Mouse (Mus musculus) liver, postnatal 0 days (tissue): Measurements from ENCODE around the gene St8sia1. TPM values are rescaled to one million over a fixed set of nuclear protein-coding genes. Genes with fewer than 3 reads are reported as not detected.

Experiments
- ATAC-seq: fragments of 200-750 bp; cut with Nextera tagmentation; 2 replicates; pipeline ENCODE4 v1.8.0; 2017; ENCODE audit warnings: mild to moderate bottlenecking, moderate library complexity
- DNase-seq: peaks from one replicate; pipeline ENCODE4 v3.0.0-alpha.2; 2016
- H3K27ac ChIP-seq: fragments of 300-500 bp; sonication (generic); 2 replicates; pipeline ENCODE4 v1.5.1; 2014; ENCODE audit warnings: antibody characterized with exemption, moderate library complexity, mild to moderate bottlenecking, low read depth
- H3K27me3 ChIP-seq: fragments of 300-500 bp; sonication (generic); 2 replicates; pipeline ENCODE4 v1.6.1; 2014; ENCODE audit warnings: low read length, control low read depth, mixed read lengths; ENCODE audit not compliant: insufficient read depth
- H3K36me3 ChIP-seq: fragments of 300-500 bp; sonication (generic); replicated peaks from 2 replicates; pipeline ENCODE4 v1.6.1; 2014; ENCODE audit warnings: mild to moderate bottlenecking, control low read depth, low read length, moderate library complexity, mixed read lengths; ENCODE audit not compliant: insufficient read depth
- H3K4me1 ChIP-seq: fragments of 300-500 bp; sonication (generic); 2 replicates; pipeline ENCODE4 v1.6.1; 2014; ENCODE audit warnings: antibody characterized with exemption, mild to moderate bottlenecking, control low read depth; ENCODE audit not compliant: insufficient read depth
- H3K4me2 ChIP-seq: fragments of 300-500 bp; sonication (generic); 2 replicates; pipeline ENCODE4 v1.6.1; 2014; ENCODE audit warnings: low read depth, mild to moderate bottlenecking, low read length, moderate library complexity, mixed read lengths
- H3K4me3 ChIP-seq: fragments of 300-500 bp; sonication (generic); 2 replicates; pipeline ENCODE4 v1.5.1; 2014; ENCODE audit warnings: low read depth, low read length
- H3K9ac ChIP-seq: fragments of 300-500 bp; sonication (generic); replicated peaks from 2 replicates; pipeline ENCODE4 v1.6.1; 2014; ENCODE audit warnings: mild to moderate bottlenecking, moderate library complexity
- H3K9me3 ChIP-seq: fragments of 300-500 bp; sonication (generic); 2 replicates; pipeline ENCODE4 v1.6.1; 2016; ENCODE audit warnings: mild to moderate bottlenecking, control low read depth, low read length, mixed read lengths
- CTCF ChIP-seq: sonication (generic); IDR thresholded peaks from 2 replicates; pipeline ENCODE4 v1.5.1; 2016; ENCODE audit warnings: antibody characterized with exemption, low read depth
- EP300 ChIP-seq: IDR thresholded peaks from 2 replicates; pipeline ENCODE4 v1.6.1; 2016; ENCODE audit warnings: antibody characterized with exemption, low read depth, mild to moderate bottlenecking
- WGBS: fragments of 180-500 bp; shearing (Covaris S2); extraction: QIAGEN DNeasy Blood & Tissue Kit; methylation state at CpG from one replicate; pipeline ENCODE4 v1.1.7; 2014; ENCODE audit not compliant: insufficient replicate concordance; 5-methylcytosine and 5-hydroxymethylcytosine counted together
- polyA plus RNA-seq: library from polyadenylated mRNA; unstranded; fragments of >200 nt; fragmentation: Nextera tagmentation; extraction: Ambion mirVana; gene quantifications from 2 replicates; pipeline ENCODE4 v1.2.1, GENCODE M21; 2015

Gene St8sia1
- polyA plus RNA-seq, 1 experiment from 2014 or later = 0.22 TPM

DNA sequence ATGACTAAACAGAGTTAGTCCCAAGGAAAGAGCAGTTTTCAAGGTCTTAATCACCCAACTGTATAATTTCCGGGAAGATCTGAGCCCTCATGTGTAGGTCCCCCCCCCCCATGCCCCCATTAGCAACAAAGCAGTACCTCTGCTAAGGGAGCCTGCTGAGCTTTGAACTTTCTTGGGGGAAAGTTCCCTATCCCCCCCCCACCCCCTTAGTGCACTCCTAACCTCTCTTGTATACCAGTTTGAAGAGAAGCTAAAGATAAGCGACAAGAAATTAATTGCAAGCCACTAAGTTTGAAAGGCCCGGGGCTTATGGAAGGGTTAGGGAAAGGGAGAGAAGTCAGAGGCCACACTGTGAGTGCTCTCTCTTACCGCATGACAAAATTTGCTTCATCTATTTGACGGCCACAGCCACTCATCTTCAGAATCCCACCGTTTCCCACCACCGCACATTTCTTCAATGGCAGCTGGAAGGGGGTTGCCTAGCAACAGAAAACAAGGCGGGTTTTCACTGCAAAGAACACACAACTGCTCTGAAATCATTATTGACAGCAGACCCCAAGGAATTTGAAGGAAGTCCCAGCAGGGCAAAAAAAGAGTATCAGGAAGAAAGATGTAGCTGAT is 87.9 kb downstream of the St8sia1 start:
- no peak for ATAC-seq
- TF ChIP-seq CTCF = no peak
- no peak for TF ChIP-seq EP300
- Histone ChIP-seq H3K9ac (no peak overlapping the region), H3K9me3 (no peaks in the 10 kb centered on the region), H3K4me1 (peaks cover 22% of the 10 kb centered on the region), H3K4me2 (no peak overlapping the region), H3K27ac (no peak overlapping the region), H3K27me3 (no peaks in the 10 kb centered on the region), H3K4me3 (no peak overlapping the region), H3K36me3 (no peaks in the 10 kb centered on the region)
- no peak for DNase-seq
- WGBS = 59% methylated on average over 8 of the region's 8 CpGs

DNA sequence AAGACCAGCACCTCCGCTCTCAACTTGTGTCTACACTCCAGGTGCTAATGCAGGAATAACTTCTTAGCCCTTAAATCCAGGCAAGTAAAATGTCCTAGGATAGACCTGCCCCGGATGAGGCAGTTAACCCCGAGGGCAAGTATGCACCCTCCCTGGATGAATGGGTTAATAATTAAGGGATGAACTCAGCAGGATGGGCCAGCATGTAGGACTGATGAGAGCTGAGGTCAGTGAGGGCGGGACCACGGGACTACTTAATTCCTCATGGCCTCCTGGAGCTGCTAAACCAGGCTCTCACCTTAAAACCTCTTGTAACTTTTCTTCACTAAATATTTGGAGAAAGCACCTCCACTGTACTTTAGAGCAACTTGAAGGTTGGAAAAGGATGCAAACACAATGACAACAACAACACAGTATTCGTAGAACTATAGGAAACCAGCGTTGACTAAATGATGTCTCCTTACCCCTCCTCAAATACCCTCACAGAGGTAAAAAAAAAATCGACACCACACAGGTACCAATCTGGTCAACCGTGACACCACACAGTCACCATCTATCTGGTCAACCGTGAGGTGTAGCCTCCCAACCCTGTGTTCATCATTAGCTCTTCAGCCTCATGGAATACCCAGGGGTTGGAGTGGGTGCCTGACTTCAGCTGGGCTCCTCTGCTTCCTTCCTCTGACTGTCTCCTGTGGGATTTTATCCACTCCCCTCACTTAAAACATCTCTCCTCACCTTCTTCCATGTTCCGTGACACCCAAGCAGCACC is 90.3 kb downstream of the St8sia1 start:
- Histone ChIP-seq H3K9me3 (no peaks in the 10 kb centered on the region), H3K4me1 (peaks cover 6% of the 10 kb centered on the region), H3K4me2 (no peak overlapping the region), H3K4me3 (no peak overlapping the region), H3K36me3 (no peaks in the 10 kb centered on the region), H3K27ac (0 out of 2 replicates have a peak overlapping the region, but pooled peaks have one; percentile 16), H3K27me3 (no peaks in the 10 kb centered on the region), H3K9ac (no peak overlapping the region)
- peak; percentile 96 for ATAC-seq
- 72% methylated on average over 11 of the region's 11 CpGs for WGBS
- peak; percentile 35 for DNase-seq
- TF ChIP-seq CTCF = no peak
- no peak for TF ChIP-seq EP300

DNA sequence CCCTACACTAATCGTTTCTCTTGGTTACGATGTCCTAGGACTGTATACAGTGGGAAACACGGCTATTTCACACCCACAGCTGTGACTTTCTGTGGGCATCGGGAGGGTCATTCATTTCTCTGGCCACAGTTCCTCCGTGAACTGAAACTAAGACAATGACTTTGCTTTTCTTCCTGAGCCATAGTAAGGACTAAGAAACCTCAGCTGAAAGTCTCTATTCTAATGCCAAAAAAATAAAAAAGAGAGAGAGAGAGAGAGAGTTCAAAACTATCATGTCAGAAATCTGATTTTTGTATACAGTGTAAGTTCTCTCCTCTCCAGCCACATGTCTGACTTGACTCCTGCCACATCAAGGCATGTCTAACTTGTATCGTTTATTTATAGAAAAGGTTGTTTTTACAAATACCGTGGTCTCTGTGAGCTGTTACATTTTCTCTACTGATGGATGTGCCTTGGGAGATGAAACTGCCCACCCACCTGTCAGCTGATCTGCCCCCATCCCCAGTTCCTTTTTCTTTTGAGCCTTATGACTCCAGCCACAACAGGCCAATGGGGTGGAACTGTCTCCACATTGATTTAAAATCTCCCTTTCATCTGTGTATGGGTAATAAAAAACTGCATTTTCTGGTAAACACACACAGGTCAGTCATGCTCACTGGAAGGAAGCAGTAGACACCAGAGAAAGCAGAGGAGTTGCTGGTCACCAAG is 94.4 kb downstream of the St8sia1 start:
- Histone ChIP-seq H3K27ac (no peak overlapping the region), H3K4me1 (peaks cover 3% of the 10 kb centered on the region), H3K9ac (no peak overlapping the region), H3K36me3 (no peaks in the 10 kb centered on the region), H3K4me2 (no peak overlapping the region), H3K27me3 (no peaks in the 10 kb centered on the region), H3K4me3 (no peak overlapping the region), H3K9me3 (no peaks in the 10 kb centered on the region)
- DNase-seq = no peak
- 40% methylated on average over 7 of the region's 7 CpGs for WGBS
- no peak for TF ChIP-seq EP300
- TF ChIP-seq CTCF = no peak
- ATAC-seq = no peak

DNA sequence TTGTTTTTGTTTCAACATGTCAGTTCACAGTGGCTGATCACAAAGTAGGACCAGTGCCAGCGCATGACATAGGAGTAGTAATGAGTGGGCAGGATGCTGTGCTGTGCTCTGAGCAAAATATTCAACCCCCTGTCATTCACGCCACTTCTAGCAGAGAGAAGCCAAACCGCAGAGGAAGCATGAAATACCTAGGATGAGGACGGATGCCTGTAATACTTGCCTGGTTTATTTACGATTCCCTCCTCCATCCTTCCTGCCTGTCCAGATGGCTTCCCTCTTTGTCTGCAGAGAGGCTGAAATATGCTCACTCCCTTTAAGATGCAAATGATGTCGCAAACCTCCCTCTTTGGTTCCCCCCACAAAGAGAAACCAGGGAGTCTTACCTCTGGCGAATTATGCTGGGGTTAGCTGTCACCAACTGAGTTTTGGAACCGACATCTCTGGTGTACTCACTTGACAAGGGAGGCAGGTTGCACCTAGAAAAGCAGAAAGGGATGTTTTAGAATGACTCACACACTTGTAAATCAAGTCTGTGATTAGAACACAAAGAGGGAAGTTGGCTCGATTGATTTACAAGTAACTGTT is 96.7 kb downstream of the St8sia1 start:
- Histone ChIP-seq H3K4me2 (peak overlapping the region; percentile 40), H3K27me3 (no peaks in the 10 kb centered on the region)
- whole genome bisulfite sequencing = 19% methylated on average over 9 of the region's 9 CpGs

DNA sequence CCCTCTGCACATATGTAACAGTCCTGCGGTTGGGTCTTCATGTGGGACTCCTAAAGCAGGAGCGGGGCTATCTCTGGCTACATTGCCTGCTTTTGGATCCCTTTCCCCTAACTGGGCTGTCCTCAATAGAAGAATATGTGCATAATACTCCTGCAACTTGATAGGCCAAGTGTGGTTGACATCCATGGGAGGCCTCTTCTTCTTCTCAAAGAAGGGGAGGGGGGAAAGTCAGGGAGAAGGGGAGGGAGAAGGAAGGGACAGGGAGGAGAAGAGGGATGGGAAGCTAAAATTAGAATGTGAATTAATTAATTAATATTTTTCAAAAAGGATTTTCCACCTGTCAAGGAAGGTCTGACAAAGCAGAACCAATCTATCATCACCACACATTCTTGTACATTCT is 97.2 kb downstream of the St8sia1 start:
- Histone ChIP-seq H3K4me2 (peak overlapping the region; percentile 40; the same call in 1 of the 2 replicates), H3K27me3 (no peaks in the 10 kb centered on the region), H3K4me3 (no peak overlapping the region), H3K27ac (no peak overlapping the region), H3K9me3 (no peaks in the 10 kb centered on the region), H3K4me1 (peaks cover 3% of the 10 kb centered on the region), H3K36me3 (no peaks in the 10 kb centered on the region), H3K9ac (no peak overlapping the region)
- no peak for ATAC-seq
- 89% methylated on average over 2 of the region's 2 CpGs for WGBS
- TF ChIP-seq CTCF (no peak), EP300 (no peak)
- DNase-seq = no peak

More for the DNA sequence above, 96.7 kb downstream of the St8sia1 start:
- Histone ChIP-seq H3K27ac (peak overlapping the region; percentile 34; the same call in 1 of the 2 replicates), H3K9me3 (no peaks in the 10 kb centered on the region), H3K4me3 (no peak overlapping the region), H3K4me1 (peaks cover 3% of the 10 kb centered on the region), H3K9ac (no peak overlapping the region), H3K36me3 (no peaks in the 10 kb centered on the region)
- DNase-seq (no peak), ATAC-seq (0 out of 2 replicates have a peak, but pooled peaks have one; percentile 13)
- TF ChIP-seq CTCF (no peak), EP300 (no peak)

DNA sequence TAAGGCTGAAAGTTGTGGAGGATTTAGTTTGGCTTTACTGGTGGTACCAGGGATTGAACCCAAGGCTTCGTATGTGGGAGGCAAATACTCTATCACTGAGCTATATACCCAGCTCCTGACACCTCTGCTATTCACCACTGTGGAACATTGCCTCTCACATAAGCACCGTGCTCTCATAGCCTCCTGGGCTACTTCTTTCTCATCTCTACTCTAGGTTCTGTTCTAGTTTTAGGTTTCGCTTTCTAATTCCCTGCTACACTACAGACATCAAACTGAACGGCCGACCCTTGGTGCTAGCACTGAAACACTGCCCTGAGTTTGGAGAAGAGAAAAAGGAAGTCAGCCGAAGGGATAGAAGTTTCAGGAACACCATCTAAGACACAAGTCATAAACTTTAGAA is 99.1 kb downstream of the St8sia1 start:
- no peak overlapping the region for H3K4me3 ChIP-seq
- H3K27ac ChIP-seq = no peak overlapping the region
- no peaks in the 10 kb centered on the region for H3K27me3 ChIP-seq
- no peaks in the 10 kb centered on the region for H3K9me3 ChIP-seq
- 61% methylated on average over 6 of the region's 6 CpGs for WGBS
- H3K4me2 ChIP-seq = no peak overlapping the region
- no peak overlapping the region for H3K9ac ChIP-seq
- peaks cover 3% of the 10 kb centered on the region for H3K4me1 ChIP-seq
- H3K36me3 ChIP-seq = no peaks in the 10 kb centered on the region
- TF ChIP-seq CTCF (no peak), EP300 (no peak)
- ATAC-seq = no peak
- DNase-seq = no peak
